Mouse (Mus musculus): ENCODE data around the gene Cdkl3. TPM values are rescaled to one million over a fixed set of nuclear protein-coding genes. Genes with fewer than 3 reads are reported as not detected.
A peak's percentile ranks its signal among the peaks of the same experiment; 100 is the strongest.

The Cdkl3 gene
- polyA plus RNA-seq, 1 experiment from 2014 or later = 13.4 TPM

DNA sequence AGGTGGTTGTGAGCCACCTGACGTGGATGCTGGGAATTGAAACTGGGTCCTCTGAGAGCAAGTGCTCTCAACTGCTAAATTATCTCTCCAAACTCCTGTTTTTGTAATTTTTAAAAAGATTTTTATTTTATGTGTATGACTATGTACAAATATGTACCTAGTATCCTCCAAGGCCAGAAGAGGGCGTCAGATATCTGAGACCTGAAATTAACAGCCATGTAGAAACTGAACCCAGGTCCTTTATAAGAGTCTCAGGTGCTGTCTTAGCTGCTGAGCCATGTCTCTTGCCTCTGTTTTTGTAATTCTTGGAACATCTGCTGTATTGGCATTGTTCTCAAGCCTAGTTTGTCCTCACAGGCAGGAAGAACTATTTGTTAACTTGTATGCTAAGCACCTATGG is 34.5 kb upstream of the Cdkl3 start:
- no peaks in the 10 kb centered on the region for H3K27me3 ChIP-seq
- H3K9ac ChIP-seq (replicated peaks) = no peak overlapping the region
- peaks cover 9% of the 10 kb centered on the region; the same call in 1 of the 2 replicates for H3K4me1 ChIP-seq (replicated peaks)
- no peak overlapping the region for H3K4me2 ChIP-seq
- peaks cover 51% of the 10 kb centered on the region for H3K36me3 ChIP-seq
- H3K4me3 ChIP-seq (replicated peaks) = no peak overlapping the region
- ATAC-seq (ENCODE audit: insufficient number of reproducible peaks, insufficient read depth, low FRiP score, low TSS enrichment, low read depth) = no peak
- 84% methylated on average over 2 of the region's 2 CpGs for WGBS
- H3K27ac ChIP-seq = no peak overlapping the region
- H3K9me3 ChIP-seq = no peaks in the 10 kb centered on the region

DNA sequence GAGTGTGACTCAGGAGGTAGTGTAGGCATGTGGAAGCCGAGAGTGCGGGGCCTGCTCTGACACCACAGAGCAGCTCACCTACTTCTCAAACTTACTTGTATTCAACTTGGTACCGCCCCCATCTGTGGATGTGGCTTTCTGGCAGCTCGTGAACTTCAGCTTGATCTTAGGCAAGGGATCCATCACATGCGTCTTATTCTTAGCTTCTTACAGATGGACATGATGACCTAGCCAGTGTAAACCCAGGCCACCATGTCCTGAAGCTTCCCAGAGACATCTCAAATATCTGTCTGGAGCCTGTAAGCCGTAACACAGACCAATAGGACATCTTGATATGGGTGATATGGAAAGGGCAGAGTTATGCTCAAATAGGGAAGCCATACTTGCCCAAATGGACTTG is 32.4 kb upstream of the Cdkl3 start:
- no peak overlapping the region for H3K9ac ChIP-seq (replicated peaks)
- no peaks in the 10 kb centered on the region for H3K9me3 ChIP-seq
- H3K4me2 ChIP-seq = no peak overlapping the region
- H3K4me1 ChIP-seq (replicated peaks) = peaks cover 9% of the 10 kb centered on the region; the same call in 1 of the 2 replicates
- 93% methylated on average over 6 of the region's 6 CpGs for WGBS
- no peak overlapping the region for H3K27ac ChIP-seq
- H3K4me3 ChIP-seq (replicated peaks) = no peak overlapping the region
- H3K36me3 ChIP-seq = peaks cover 64% of the 10 kb centered on the region
- H3K27me3 ChIP-seq = no peaks in the 10 kb centered on the region
- no peak for ATAC-seq (ENCODE audit: insufficient number of reproducible peaks, insufficient read depth, low FRiP score, low TSS enrichment, low read depth)

- peak overlapping the region; percentile 85 for H3K4me2 ChIP-seq
- peaks cover 31% of the 10 kb centered on the region for H3K36me3 ChIP-seq
- H3K27ac ChIP-seq = peak overlapping the region; percentile 96
- H3K9ac ChIP-seq (replicated peaks) = peak overlapping the region; percentile 94
- no peaks in the 10 kb centered on the region for H3K27me3 ChIP-seq
- peak; percentile 50 for ATAC-seq (ENCODE audit: insufficient number of reproducible peaks, insufficient read depth, low FRiP score, low TSS enrichment, low read depth)
- H3K9me3 ChIP-seq = no peaks in the 10 kb centered on the region
- peak overlapping the region; percentile 93 for H3K4me3 ChIP-seq (replicated peaks)
- under 1% methylated on average over 29 of the region's 29 CpGs for WGBS
- H3K4me1 ChIP-seq (replicated peaks) = peaks cover 28% of the 10 kb centered on the region
Observed at GRCm38 (mm10) chr11:51999611-52000289, 4.3 kb upstream of the Cdkl3 start.

GRCm38 (mm10) chr11:52000290-52000962 is 3.6 kb upstream of the Cdkl3 start, which contains the start of gene Ube2b:
Gene Ube2b, minus strand, starts transcription at chr11:52000762.
- ATAC-seq (ENCODE audit: insufficient number of reproducible peaks, insufficient read depth, low FRiP score, low TSS enrichment, low read depth) = peak; percentile 76
- under 1% methylated on average over 56 of the region's 63 CpGs for WGBS
- H3K4me1 ChIP-seq (replicated peaks) = peaks cover 30% of the 10 kb centered on the region

GRCm38 (mm10) chr11:52001341-52001740 is 2.7 kb upstream of the Cdkl3 start:
- H3K4me1 ChIP-seq (replicated peaks) = peaks cover 39% of the 10 kb centered on the region
- peak overlapping the region; percentile 87 for H3K27ac ChIP-seq
- H3K4me3 ChIP-seq (replicated peaks) = peak overlapping the region; percentile 93; the same call in 1 of the 2 replicates
- H3K27me3 ChIP-seq = no peaks in the 10 kb centered on the region
- peaks cover 15% of the 10 kb centered on the region for H3K36me3 ChIP-seq
- WGBS = 82% methylated on average over 10 of the region's 10 CpGs
- H3K9ac ChIP-seq (replicated peaks) = no peak overlapping the region
- ATAC-seq (ENCODE audit: insufficient number of reproducible peaks, insufficient read depth, low FRiP score, low TSS enrichment, low read depth) = no peak
- no peaks in the 10 kb centered on the region for H3K9me3 ChIP-seq
- peak overlapping the region; percentile 51 for H3K4me2 ChIP-seq

More at GRCm38 (mm10) chr11:52000290-52000962, 3.6 kb upstream of the Cdkl3 start, which contains the start of gene Ube2b:
- H3K9me3 ChIP-seq = no peaks in the 10 kb centered on the region
- peak within 1 kb of the TSS; percentile 94 for H3K9ac ChIP-seq (replicated peaks)
- H3K27ac ChIP-seq = peak within 1 kb of the TSS; percentile 96
- no peaks in the 10 kb centered on the region for H3K27me3 ChIP-seq
- H3K4me3 ChIP-seq (replicated peaks) = peak within 1 kb of the TSS; percentile 93
- H3K36me3 ChIP-seq = peaks cover 24% of the 10 kb centered on the region
- peak within 1 kb of the TSS; percentile 85 for H3K4me2 ChIP-seq

GRCm38 (mm10) chr11:52001861-52002260 is 2.2 kb upstream of the Cdkl3 start:
- ATAC-seq (ENCODE audit: insufficient number of reproducible peaks, insufficient read depth, low FRiP score, low TSS enrichment, low read depth) = no peak
- Histone ChIP-seq H3K4me3 (replicated peaks) (no peak overlapping the region), H3K4me2 (peak overlapping the region; percentile 51; the same call in 1 of the 2 replicates), H3K27me3 (no peaks in the 10 kb centered on the region), H3K4me1 (replicated peaks) (peaks cover 41% of the 10 kb centered on the region), H3K9me3 (no peaks in the 10 kb centered on the region), H3K9ac (replicated peaks) (no peak overlapping the region), H3K36me3 (peaks cover 9% of the 10 kb centered on the region), H3K27ac (0 out of 2 replicates have a peak overlapping the region, but pooled peaks have one; percentile 87)
- WGBS = 90% methylated on average over 8 of the region's 8 CpGs

GRCm38 (mm10) chr11:52002842-52003504 is 1.0 kb upstream of the Cdkl3 start:
- peak overlapping the region; percentile 71 for H3K4me3 ChIP-seq (replicated peaks)
- H3K27me3 ChIP-seq = no peaks in the 10 kb centered on the region
- no peaks in the 10 kb centered on the region for H3K9me3 ChIP-seq
- no peak for ATAC-seq (ENCODE audit: insufficient number of reproducible peaks, insufficient read depth, low FRiP score, low TSS enrichment, low read depth)
- H3K9ac ChIP-seq (replicated peaks) = peak overlapping the region; percentile 82
- peak overlapping the region; percentile 93 for H3K27ac ChIP-seq
- peak overlapping the region; percentile 65 for H3K4me2 ChIP-seq
- peaks cover 33% of the 10 kb centered on the region for H3K4me1 ChIP-seq (replicated peaks)
- WGBS = 77% methylated on average over 13 of the region's 13 CpGs
- no peaks in the 10 kb centered on the region; the same call in 1 of the 2 replicates for H3K36me3 ChIP-seq

DNA sequence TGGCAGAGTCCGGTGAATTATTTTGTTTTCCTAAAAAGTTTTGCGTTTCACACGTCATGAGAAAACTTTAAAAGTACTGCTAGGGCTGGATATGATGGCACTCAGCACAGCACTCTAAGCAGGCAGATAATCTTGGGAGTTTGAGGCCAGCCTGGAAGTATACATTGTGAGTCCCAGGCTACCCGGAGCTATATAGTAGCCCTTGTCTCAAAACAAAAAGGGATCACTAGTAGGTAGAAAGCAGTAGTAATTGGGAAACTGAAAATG is 583 bp upstream of the Cdkl3 start:
- whole genome bisulfite sequencing = 19% methylated on average over 4 of the region's 4 CpGs
- Histone ChIP-seq H3K9ac (replicated peaks) (peak overlapping the region; percentile 82), H3K27me3 (no peaks in the 10 kb centered on the region), H3K4me3 (replicated peaks) (peak overlapping the region; percentile 71), H3K4me1 (replicated peaks) (peaks cover 28% of the 10 kb centered on the region), H3K9me3 (no peaks in the 10 kb centered on the region), H3K36me3 (no peaks in the 10 kb centered on the region), H3K27ac (peak overlapping the region; percentile 93), H3K4me2 (peak overlapping the region; percentile 65)
- ATAC-seq (ENCODE audit: insufficient number of reproducible peaks, insufficient read depth, low FRiP score, low TSS enrichment, low read depth) = no peak

DNA sequence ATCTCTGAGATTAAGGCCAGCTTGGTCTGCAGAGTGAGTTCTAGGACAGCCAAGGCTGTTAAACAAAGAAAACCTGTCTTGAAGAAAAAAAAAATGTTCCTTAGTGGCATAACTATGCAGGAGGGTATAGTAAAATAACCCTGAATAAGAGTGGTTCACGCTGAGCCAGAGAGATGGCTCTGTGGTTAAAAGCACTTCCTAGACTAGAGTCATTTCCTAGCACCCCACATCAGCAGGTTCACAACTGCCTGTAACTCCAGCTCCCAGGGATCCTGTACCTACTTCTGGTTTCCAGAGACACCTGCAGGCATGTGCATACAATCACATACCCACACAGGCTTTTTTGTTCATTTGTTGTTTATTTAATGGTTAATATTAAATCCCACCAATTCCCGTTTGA is 1.6 kb downstream of the Cdkl3 start:
- Histone ChIP-seq H3K27ac (no peak overlapping the region), H3K9me3 (no peaks in the 10 kb centered on the region), H3K4me1 (replicated peaks) (peaks cover 20% of the 10 kb centered on the region), H3K4me2 (peak overlapping the region; percentile 28), H3K9ac (replicated peaks) (no peak overlapping the region), H3K36me3 (no peaks in the 10 kb centered on the region), H3K27me3 (no peaks in the 10 kb centered on the region), H3K4me3 (replicated peaks) (no peak overlapping the region)
- ATAC-seq (ENCODE audit: insufficient number of reproducible peaks, insufficient read depth, low FRiP score, low TSS enrichment, low read depth) = no peak
- WGBS = 66% methylated on average over 2 of the region's 2 CpGs

DNA sequence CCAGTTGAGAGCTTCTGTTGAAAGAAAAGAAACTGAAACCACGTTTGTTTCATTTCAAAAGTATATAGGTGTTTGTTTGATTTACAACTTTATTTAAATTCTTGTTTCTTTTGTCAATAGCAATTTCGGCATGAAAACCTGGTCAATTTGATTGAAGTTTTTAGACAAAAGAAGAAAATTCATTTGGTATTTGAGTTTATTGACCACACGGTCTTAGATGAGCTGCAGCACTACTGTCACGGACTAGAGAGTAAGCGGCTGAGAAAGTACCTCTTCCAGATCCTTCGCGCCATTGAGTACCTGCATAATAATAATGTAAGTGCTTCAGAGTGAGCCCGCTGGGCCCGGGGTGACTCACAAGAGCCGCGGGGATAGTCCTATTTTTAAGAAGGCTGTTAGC is 7.0 kb downstream of the Cdkl3 start:
- no peak overlapping the region for H3K4me2 ChIP-seq
- H3K27ac ChIP-seq = no peak overlapping the region
- no peak for ATAC-seq (ENCODE audit: insufficient number of reproducible peaks, insufficient read depth, low FRiP score, low TSS enrichment, low read depth)
- H3K4me1 ChIP-seq (replicated peaks) = peaks cover 5% of the 10 kb centered on the region
- H3K9me3 ChIP-seq = no peaks in the 10 kb centered on the region
- H3K9ac ChIP-seq (replicated peaks) = no peak overlapping the region
- no peaks in the 10 kb centered on the region for H3K36me3 ChIP-seq
- 89% methylated on average over 11 of the region's 11 CpGs for WGBS
- H3K4me3 ChIP-seq (replicated peaks) = no peak overlapping the region
- H3K27me3 ChIP-seq = no peaks in the 10 kb centered on the region

DNA sequence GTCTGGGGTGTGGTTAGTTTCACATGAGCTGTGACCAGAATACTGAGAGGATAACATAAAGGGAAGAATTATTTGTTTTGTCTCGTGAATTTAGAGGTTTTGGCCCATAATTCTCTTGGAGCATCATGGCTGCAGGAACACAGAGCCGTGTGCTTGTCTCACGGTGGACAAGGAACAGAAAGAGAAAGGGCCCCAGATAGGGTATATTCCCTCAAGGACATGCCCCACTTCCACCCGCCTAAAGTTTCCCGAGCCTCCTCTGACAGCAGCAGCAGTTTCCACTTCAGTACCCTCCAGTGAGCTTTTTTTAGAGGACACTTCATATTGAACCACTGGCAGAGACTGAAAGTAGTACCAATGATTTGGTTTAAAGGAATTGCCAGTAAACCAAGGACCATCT is 7.5 kb downstream of the Cdkl3 start:
- Histone ChIP-seq H3K36me3 (no peaks in the 10 kb centered on the region), H3K4me1 (replicated peaks) (no peaks in the 10 kb centered on the region; the same call in 1 of the 2 replicates), H3K9me3 (no peaks in the 10 kb centered on the region), H3K4me3 (replicated peaks) (no peak overlapping the region), H3K4me2 (no peak overlapping the region), H3K9ac (replicated peaks) (no peak overlapping the region), H3K27ac (no peak overlapping the region), H3K27me3 (no peaks in the 10 kb centered on the region)
- ATAC-seq (ENCODE audit: insufficient number of reproducible peaks, insufficient read depth, low FRiP score, low TSS enrichment, low read depth) = no peak
- 90% methylated on average over 5 of the region's 5 CpGs for WGBS

Measured in limb, embryonic 12.5 days (tissue).